Mouse (Mus musculus): ENCODE results near the gene Arhgef18.

Arhgef18 gene

GRCm38 (mm10) chr8:3451992-3452391, 59.2 kb downstream of the Arhgef18 start:
- no peak for DNase-seq (ENCODE audit: low spot score in 2 of 2)

GRCm38 (mm10) chr8:3463248-3463647, 70.4 kb downstream of the Arhgef18 start:
- no peak for DNase-seq (ENCODE audit: low spot score in 2 of 2)

- peak in 1 of 2 experiments; percentile 40 for DNase-seq (ENCODE audit: low spot score in 2 of 2)
These were observed 71.5 kb downstream of the Arhgef18 start for GRCm38 (mm10) chr8:3464309-3464708.

GRCm38 (mm10) chr8:3467006-3467885, 74.4 kb downstream of the Arhgef18 start, which contains the start of gene Pex11g:
Gene Pex11g (minus strand): TSS chr8:3467680.
- peak; percentile 81 to 95 for DNase-seq (ENCODE audit: low spot score in 2 of 2)

- DNase-seq (ENCODE audit: low spot score in 2 of 2), result no peak
These were observed 75.2 kb downstream of the Arhgef18 start for GRCm38 (mm10) chr8:3467886-3468545.

- DNase-seq (ENCODE audit: low spot score in 2 of 2), result no peak
These were observed 76.0 kb downstream of the Arhgef18 start for GRCm38 (mm10) chr8:3468838-3469237.

GRCm38 (mm10) chr8:3470562-3470961, 77.8 kb downstream of the Arhgef18 start, which contains the start of gene Tex45:
Gene Tex45 (plus strand): TSS chr8:3470862.
- DNase-seq (ENCODE audit: low spot score in 2 of 2), result no peak

GRCm38 (mm10) chr8:3475715-3476429, 83.1 kb downstream of the Arhgef18 start:
- DNase-seq (ENCODE audit: low spot score in 2 of 2), result no peak

GRCm38 (mm10) chr8:3480221-3480785, 87.5 kb downstream of the Arhgef18 start:
- DNase-seq (ENCODE audit: low spot score in 2 of 2), result no peak

GRCm38 (mm10) chr8:3481605-3482004, 88.8 kb downstream of the Arhgef18 start:
- DNase-seq (ENCODE audit: low spot score in 2 of 2), result no peak

GRCm38 (mm10) chr8:3482240-3482740, 89.5 kb downstream of the Arhgef18 start:
- DNase-seq (ENCODE audit: low spot score in 2 of 2), result no peak

GRCm38 (mm10) chr8:3483546-3483945, 90.7 kb downstream of the Arhgef18 start:
- no peak for DNase-seq (ENCODE audit: low spot score in 2 of 2)

- DNase-seq (ENCODE audit: low spot score in 2 of 2), result no peak
These were observed 92.4 kb downstream of the Arhgef18 start for GRCm38 (mm10) chr8:3485192-3485591.

- peak; percentile 57 to 81 for DNase-seq (ENCODE audit: low spot score in 2 of 2)
These were observed 100.4 kb downstream of the Arhgef18 start, which contains the start of gene Zfp358 for GRCm38 (mm10) chr8:3492901-3493844. Gene Zfp358 (plus strand): TSS chr8:3493138.

GRCm38 (mm10) chr8:3493845-3494208, 101.0 kb downstream of the Arhgef18 start:
- DNase-seq (ENCODE audit: low spot score in 2 of 2), result no peak

- DNase-seq (ENCODE audit: low spot score in 2 of 2), result no peak
These were observed 103.0 kb downstream of the Arhgef18 start for GRCm38 (mm10) chr8:3495578-3496427.

GRCm38 (mm10) chr8:3496428-3496748, 103.6 kb downstream of the Arhgef18 start:
- no peak for DNase-seq (ENCODE audit: low spot score in 2 of 2)

- DNase-seq (ENCODE audit: low spot score in 2 of 2), result no peak
These were observed 105.8 kb downstream of the Arhgef18 start for GRCm38 (mm10) chr8:3498583-3498982.

- no peak for DNase-seq (ENCODE audit: low spot score in 2 of 2)
These were observed 106.9 kb downstream of the Arhgef18 start for GRCm38 (mm10) chr8:3499751-3500150.

All from cerebellum, postnatal 4 days (tissue).